Mouse (Mus musculus) olfactory bulb, adult 2 months (tissue): ENCODE measurements around the gene Clk3.

Experiments
- CTCF ChIP-seq: fragments of 200-500 bp; IDR thresholded peaks from 2 replicates; pipeline ENCODE4 v1.5.1; 2012; ENCODE audit warnings: low read depth, mild to moderate bottlenecking, low read length, moderate library complexity; ENCODE audit not compliant: insufficient read depth
- POLR2A ChIP-seq: fragments of 200-500 bp; IDR thresholded peaks from 2 replicates; pipeline ENCODE4 v1.6.1; 2012; ENCODE audit warnings: mild to moderate bottlenecking, low read depth, low read length, moderate library complexity; ENCODE audit not compliant: insufficient read depth

GRCm38 (mm10) chr9:57766431-57766830 lies 771 bp upstream of the Clk3 start:
- TF ChIP-seq CTCF (no peak), POLR2A (no peak)
